Mouse (Mus musculus) E14TG2a.4 (cell line): ENCODE measurements at regions not wholly inside any gene's neighbourhood (a gene's known extent, or its start where the extent isn't known, plus 50 kb on each side); places are given as distances from the start of the nearest gene placed in this dataset.

ENCODE experiments used
- CTCF ChIP-seq: conservative IDR thresholded peaks from 2 replicates; pipeline ENCODE4 v1.5.1; 2014; ENCODE audit warnings: low read length
- NANOG ChIP-seq: IDR thresholded peaks from 2 replicates; pipeline ENCODE4 v1.6.1; 2014; ENCODE audit warnings: borderline replicate concordance, low read length, mixed read lengths
- POU5F1 ChIP-seq: IDR thresholded peaks from 2 replicates; pipeline ENCODE4 v1.6.1; 2014; ENCODE audit warnings: low read length, borderline replicate concordance

GRCm38 (mm10) chr1:101684983-101685382, 1912.4 kb downstream of the Cntnap5b start:
- TF ChIP-seq NANOG (no peak), CTCF (no peak), POU5F1 (no peak)
